Mouse (Mus musculus): Measurements from ENCODE around the gene Klf2.

Klf2 gene

DNA sequence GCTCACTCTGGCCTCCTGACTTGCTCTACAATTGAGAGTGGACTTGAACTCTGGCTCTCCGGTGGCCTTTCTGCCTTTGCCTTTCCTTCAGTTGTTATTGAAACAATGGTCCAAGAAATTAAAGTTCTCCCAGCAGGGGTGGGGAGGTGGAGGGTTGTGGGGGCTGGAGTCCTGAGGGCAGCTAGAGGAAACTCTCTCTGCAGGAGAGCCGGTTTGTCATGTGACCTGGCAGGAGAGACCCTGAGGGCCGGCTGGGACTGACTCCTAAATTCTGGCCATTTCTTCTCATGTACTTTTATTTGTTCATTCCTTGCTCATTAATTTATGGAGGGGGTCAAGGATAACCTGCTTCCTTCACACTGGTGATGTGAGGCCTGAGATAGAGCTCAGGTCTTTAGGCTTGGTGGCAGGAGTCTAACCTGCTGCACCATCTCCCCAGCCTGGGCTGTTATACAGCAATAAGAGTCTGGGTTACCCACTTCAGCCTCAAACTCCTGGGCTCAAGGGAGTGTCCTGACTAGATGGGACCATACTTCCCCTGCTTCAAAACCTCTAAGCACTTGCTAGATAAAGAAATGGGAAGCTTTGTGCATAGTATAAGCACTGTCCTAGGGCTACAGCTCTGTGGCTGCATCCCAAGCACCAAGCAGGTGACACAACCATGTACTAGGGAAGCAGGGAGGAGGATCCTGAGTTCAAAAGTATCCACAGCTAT, 14.8 kb downstream of the Klf2 start:
- no peak for DNase-seq (ENCODE audit: low spot score in 2 of 2)

GRCm38 (mm10) chr8:72334144-72334641, 15.4 kb downstream of the Klf2 start:
- DNase-seq (ENCODE audit: low spot score in 2 of 2) = no peak

DNA sequence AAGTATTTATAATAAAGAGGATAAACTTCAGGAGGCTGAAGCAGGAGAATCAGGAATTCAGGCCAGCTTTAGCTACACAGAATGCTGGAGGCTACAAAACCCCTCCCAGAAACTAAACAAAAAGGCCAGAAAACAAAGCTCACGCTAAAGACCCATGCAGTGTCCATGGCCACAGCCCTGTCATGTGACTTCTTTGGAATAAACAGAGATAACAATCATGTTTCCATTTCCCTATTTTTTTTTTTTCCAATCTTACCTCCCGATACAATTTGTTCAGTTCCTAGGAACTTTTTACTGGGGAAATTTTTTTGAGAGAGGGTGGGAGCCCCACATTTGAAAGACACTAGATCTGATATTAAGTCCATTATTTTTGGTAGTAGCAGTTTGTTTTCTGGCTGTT, 17.4 kb downstream of the Klf2 start:
- DNase-seq (ENCODE audit: low spot score in 2 of 2) = no peak

- no peak for DNase-seq (ENCODE audit: low spot score in 2 of 2)
Observed at GRCm38 (mm10) chr8:72337034-72337433, 18.2 kb downstream of the Klf2 start.

GRCm38 (mm10) chr8:72342556-72343300, 23.9 kb downstream of the Klf2 start:
- no peak for DNase-seq (ENCODE audit: low spot score in 2 of 2)

DNA sequence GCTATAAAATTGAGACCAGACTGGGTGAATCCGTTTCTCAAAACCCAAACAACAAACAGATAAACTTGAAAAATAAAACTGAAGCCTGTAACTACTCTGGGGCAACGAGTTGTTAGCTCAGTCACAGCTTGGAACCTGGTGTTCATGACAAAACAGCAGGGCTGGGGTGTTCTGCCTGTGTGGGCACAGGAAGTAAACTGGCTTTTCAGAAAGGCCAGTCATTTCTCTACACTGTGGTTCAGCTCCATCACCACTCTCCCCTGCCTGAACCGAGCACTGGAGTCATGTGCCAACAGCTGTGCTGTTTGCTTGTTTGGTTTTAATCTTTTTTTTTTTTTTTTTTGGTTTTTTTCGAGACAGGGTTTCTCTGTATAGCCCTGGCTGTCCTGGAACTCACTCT, 24.9 kb downstream of the Klf2 start:
- DNase-seq (ENCODE audit: low spot score in 2 of 2) = no peak

- no peak for DNase-seq (ENCODE audit: low spot score in 2 of 2)
Observed at GRCm38 (mm10) chr8:72347553-72347952, 28.7 kb downstream of the Klf2 start.

GRCm38 (mm10) chr8:72348114-72348513, 29.3 kb downstream of the Klf2 start:
- no peak for DNase-seq (ENCODE audit: low spot score in 2 of 2)

GRCm38 (mm10) chr8:72348956-72349355, 30.1 kb downstream of the Klf2 start:
- DNase-seq (ENCODE audit: low spot score in 2 of 2) = no peak

DNA sequence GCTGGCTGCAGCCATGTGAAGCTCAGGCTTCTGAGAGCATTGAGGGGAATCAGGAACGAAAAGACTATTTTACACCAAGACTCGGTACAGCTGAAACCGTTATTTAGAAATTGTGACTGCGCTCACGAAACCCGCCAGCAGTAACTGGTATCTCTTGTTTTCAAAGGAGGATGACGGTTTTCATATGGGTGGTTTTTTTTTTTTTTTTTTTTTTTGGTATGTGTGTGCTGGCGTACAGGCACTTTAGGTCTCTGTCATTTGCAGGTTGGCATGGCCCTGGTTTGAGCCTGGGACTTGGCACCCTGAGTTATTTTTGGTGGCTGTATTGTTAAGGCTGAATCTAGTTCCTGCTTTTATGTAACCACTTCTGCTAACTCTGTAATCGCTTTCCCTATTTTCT, 31.0 kb downstream of the Klf2 start:
- DNase-seq (ENCODE audit: low spot score in 2 of 2) = no peak

GRCm38 (mm10) chr8:72350727-72351126, 31.9 kb downstream of the Klf2 start:
- no peak for DNase-seq (ENCODE audit: low spot score in 2 of 2)

DNA sequence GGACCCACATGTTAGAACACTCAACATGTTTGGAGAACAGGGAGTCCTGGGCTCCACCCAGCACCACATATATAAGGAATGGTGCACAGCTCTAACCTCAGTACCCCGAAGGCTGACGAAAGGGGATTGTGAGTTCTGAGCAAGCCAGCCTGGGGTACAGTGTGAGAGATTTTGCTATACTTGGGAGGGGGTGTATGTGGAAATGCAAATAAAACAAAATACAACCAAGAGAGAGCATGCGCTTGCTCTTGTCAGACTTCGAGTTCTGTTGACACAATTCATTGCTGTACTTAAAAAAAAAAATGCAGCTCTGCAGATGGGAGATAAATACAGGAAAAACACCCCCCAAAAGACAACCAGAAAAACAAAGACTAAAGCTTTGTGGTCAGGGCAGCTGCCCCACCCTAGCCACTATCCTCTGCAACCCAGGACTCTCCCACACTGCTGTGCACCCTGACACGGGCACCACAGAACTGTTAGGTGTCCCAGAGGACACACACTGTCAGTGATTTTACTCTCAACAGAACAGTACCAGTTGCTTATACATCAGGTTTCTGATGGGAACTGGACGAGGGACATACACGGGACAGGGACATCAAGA, 32.7 kb downstream of the Klf2 start:
- no peak for DNase-seq (ENCODE audit: low spot score in 2 of 2)

- no peak for DNase-seq (ENCODE audit: low spot score in 2 of 2)
Observed at GRCm38 (mm10) chr8:72352951-72353699, 34.3 kb downstream of the Klf2 start.

GRCm38 (mm10) chr8:72353700-72354045, 34.8 kb downstream of the Klf2 start:
- no peak for DNase-seq (ENCODE audit: low spot score in 2 of 2)

DNA sequence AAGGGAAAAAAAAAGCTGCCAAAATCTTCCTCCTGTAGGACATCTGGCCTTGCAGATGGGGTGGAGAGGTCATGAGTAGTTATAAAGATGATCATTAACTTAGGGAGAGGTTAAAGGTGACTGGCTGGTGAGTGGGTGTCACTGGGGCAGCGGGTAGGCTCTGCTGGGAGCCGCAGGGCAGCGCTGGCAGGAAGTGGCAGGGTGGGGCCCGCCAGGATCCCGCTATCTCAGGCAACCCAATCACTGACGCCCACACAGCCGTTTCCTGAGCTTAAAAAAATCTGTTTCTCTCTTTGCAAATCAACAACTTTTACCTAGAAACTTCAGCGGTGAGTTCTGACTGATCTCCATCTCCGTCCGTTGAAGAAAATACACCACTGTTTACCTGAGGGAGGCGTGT, 35.4 kb downstream of the Klf2 start:
- DNase-seq (ENCODE audit: low spot score in 2 of 2) = no peak

DNA sequence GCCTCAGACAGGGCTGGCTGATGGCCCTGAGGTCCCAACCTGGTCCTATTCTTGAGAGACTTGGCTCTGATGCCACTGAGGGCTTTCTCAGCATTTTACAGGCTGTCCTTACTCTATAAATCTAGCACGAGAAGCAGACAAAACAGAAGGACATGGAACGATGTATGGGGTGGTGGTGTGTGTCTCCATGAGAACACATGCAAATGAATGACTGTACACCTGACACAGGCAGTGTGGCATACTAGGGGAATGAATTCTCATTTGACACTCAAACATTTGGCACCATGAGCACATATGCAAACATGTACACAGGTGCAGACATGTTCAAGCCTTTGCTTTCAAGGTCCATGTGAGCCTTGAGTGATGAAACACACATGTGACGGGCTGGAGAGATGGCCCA, 37.8 kb downstream of the Klf2 start:
- no peak for DNase-seq (ENCODE audit: low spot score in 2 of 2)

- DNase-seq (ENCODE audit: low spot score in 2 of 2) = no peak
Observed at GRCm38 (mm10) chr8:72360162-72360561, 41.3 kb downstream of the Klf2 start.

DNA sequence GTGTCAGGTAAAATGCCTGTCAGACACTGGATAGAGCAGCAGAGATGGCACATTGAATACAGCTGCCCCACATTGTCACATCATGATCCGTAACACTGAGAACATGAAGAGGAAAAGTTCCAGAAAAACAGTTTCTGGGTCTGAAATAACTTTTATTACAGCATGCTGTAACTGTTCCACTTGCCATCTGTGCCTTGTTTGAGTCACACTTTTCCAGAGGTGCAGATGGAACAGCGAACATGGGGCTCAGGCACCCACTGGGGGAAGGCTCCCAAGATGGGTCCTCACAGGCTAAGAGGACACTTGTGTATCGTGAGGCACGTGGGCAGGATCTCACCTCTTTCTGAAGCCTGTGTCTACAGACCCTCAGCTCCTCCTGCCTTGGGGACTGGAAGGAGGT, 43.9 kb downstream of the Klf2 start:
- peak in 1 of 2 experiments; percentile 59 for DNase-seq (ENCODE audit: low spot score in 2 of 2)

DNA sequence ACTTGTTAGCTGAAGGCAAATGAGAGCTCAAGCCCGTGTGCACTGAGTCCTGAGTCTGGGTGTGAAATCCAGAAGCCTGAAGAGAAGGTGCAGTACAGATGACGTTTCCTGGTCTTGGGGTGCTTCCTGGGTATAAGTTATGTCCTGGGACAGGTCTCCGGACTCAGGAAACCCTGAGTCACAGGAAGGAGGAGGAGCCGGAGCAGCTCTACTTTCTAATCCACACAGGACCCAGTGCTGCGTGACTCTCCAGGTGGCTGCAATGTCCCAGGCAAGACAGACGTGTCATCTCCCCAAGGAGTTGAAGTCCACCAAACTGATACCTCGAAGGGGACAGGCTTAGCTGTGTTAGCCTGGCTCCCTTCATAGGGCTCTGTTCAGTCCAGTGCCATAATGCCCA, 44.6 kb downstream of the Klf2 start:
- DNase-seq (ENCODE audit: low spot score in 2 of 2) = no peak

DNA sequence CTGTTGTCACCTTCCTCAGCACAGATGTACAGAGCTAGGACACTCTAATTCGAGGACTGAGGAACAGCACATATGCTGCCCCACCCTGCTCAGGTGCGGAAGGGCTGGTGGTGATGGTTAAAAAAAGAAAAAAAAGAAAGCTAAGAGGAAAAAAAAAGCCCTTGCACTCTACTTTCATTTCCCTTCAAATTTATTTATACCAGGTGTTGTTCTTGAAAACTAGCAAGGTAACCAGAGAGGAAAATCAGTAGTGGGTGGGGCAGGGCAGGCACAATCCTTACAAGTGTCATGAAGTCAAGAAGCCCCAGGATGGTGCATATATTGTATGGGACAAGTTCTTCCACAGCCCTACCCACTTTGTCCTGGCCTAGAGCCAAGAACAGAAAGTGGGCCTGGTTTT, 46.2 kb downstream of the Klf2 start:
- DNase-seq (ENCODE audit: low spot score in 2 of 2) = no peak

DNA sequence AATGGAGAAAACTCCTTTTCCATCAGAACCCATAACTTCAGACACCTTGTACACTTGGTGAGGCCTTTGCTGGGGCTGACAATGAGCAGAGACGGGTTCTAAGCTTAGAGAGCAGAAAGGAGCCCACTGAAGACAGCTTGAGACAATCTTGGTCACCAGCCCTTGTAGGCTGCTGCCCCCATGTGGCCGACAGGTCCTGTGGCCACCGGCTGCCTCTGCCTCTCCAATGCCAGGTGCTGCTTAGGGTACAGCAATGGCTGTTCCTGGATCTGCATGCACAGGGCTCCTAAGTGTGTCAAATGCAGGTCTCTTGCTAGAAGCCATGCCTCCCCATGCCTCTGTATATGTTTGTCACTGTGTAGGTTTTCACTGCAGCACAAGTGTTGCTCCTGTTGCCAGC, 47.0 kb downstream of the Klf2 start:
- DNase-seq (ENCODE audit: low spot score in 2 of 2) = peak; percentile 67 to 68

GRCm38 (mm10) chr8:72366435-72366834, 47.6 kb downstream of the Klf2 start:
- no peak for DNase-seq (ENCODE audit: low spot score in 2 of 2)
